ENCODE assay signal across 9 mouse cellular contexts in the genomic region with DNA sequence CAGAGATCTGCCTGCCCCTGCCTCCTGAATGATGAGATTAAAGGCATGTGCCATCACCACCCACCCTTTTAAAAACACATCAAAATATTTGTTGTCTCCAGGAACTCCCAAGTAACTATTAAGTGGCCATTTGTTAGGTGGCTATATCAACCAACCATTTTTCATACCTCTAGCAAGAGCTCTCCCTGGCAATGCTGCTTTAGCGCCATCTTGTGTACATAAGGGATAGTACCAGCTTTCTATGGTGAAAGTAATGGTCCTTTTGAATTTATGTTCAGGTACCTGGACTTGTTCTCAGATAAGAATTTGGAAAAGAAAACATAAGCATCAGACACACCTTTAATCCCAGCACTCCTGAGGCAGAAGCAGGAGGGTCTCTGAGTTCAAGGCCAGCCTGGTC. TPM values are rescaled to one million over a fixed set of nuclear protein-coding genes. Genes with fewer than 3 reads are reported as not detected.
DNase-seq lines count a peak whose midpoint lies in the region; ATAC-seq and TF ChIP-seq lines count a peak whose summit lies in the region.
"Had no signal": no experiment of that assay in that cellular context is flagged by ENCODE, and none has a peak within 500 bp of the region (broad histone marks: within the 10 kb centered on the region; RNA-seq: fewer than 3 reads in every experiment).

No protein-coding gene starts in this region.

- no peak overlapping the region for H3K4me3 ChIP-seq in intestine, postnatal 0 days (ENCODE audit: low read depth, low read length)
- H3K4me3 ChIP-seq in intestine, embryonic 15.5 days (replicated peaks): no peak overlapping the region
- H3K4me3 ChIP-seq in ES-E14 (ENCODE audit: insufficient read depth in 1 of 2, low read depth in 1 of 2, low read length in 2 of 2, poor library complexity in 1 of 2, severe bottlenecking in 1 of 2): no peak overlapping the region

- DNase-seq in B cell, adult 2 months: peak; percentile 55 to 59
- DNase-seq in ES-E14 (ENCODE audit: low read depth, low spot score): no peak
- DNase-seq in embryo, embryonic 10 days (ENCODE audit: low spot score): peak; percentile 85
- DNase-seq in layer of hippocampus, postnatal 14 days (ENCODE audit: low spot score in 2 of 2): peak; percentile 28 to 75
- peak; percentile 40 for DNase-seq in thymus, postnatal 25 days
- DNase-seq in gastrocnemius, postnatal 4 days (ENCODE audit: low spot score in 2 of 2): no peak

- no peaks in the 10 kb centered on the region for H3K36me3 ChIP-seq in intestine, postnatal 0 days (ENCODE audit: control insufficient read depth, insufficient read depth)
- no peaks in the 10 kb centered on the region for H3K36me3 ChIP-seq in intestine, embryonic 15.5 days
- no peaks in the 10 kb centered on the region for H3K36me3 ChIP-seq in ES-E14 (ENCODE audit: control insufficient read depth, insufficient read depth, low read length, poor library complexity, severe bottlenecking)

- H3K27me3 ChIP-seq in intestine, postnatal 0 days (replicated peaks; ENCODE audit: control insufficient read depth, insufficient read depth, low read length): no peaks in the 10 kb centered on the region
- no peaks in the 10 kb centered on the region for H3K27me3 ChIP-seq in intestine, embryonic 15.5 days (replicated peaks)

- TF ChIP-seq CTCF in intestine, postnatal 0 days (IDR thresholded peaks at IDR 0.05; ENCODE audit: low read depth): peak; percentile 98

- ATAC-seq in intestine, postnatal 0 days: no peak
- no peak for ATAC-seq in intestine, embryonic 15.5 days

- H3K4me2 ChIP-seq in intestine, postnatal 0 days (replicated peaks; ENCODE audit: low read depth): no peak overlapping the region
- H3K4me2 ChIP-seq in intestine, embryonic 15.5 days (replicated peaks): no peak overlapping the region

- 0% methylated on average over 1 of the region's 1 CpGs for WGBS in intestine, postnatal 0 days
- 4% methylated on average over 1 of the region's 1 CpGs for WGBS in intestine, embryonic 15.5 days

- H3K4me1 ChIP-seq in intestine, postnatal 0 days (replicated peaks; ENCODE audit: control insufficient read depth, insufficient read depth, low read length): no peaks in the 10 kb centered on the region
- H3K4me1 ChIP-seq in intestine, embryonic 15.5 days (replicated peaks): no peaks in the 10 kb centered on the region
- peaks cover 4 to 30% of the 10 kb centered on the region in 2 experiments; a peak in 3 of 4 replicates for H3K4me1 ChIP-seq in ES-E14 (ENCODE audit: control insufficient read depth in 2 of 2, insufficient read depth in 2 of 2, low read length in 2 of 2, poor library complexity in 1 of 2)

- in situ Hi-C loops in ES-E14 (cut with MboI; ENCODE audit: low sequenced_read_pairs in 2 of 2, unreplicated experiment in 2 of 2): no loop called here

- no peaks in the 10 kb centered on the region for H3K9me3 ChIP-seq in intestine, postnatal 0 days (ENCODE audit: control insufficient read depth)
- no peaks in the 10 kb centered on the region for H3K9me3 ChIP-seq in intestine, embryonic 15.5 days
- no peaks in the 10 kb centered on the region for H3K9me3 ChIP-seq in ES-E14 (ENCODE audit: control insufficient read depth, insufficient read depth, low read depth, low read length)

- no peak overlapping the region for H3K27ac ChIP-seq in intestine, postnatal 0 days (ENCODE audit: low read depth, low read length)
- H3K27ac ChIP-seq in intestine, embryonic 15.5 days: no peak overlapping the region
- H3K27ac ChIP-seq in ES-E14 (ENCODE audit: insufficient read depth, low read depth, low read length, poor library complexity, severe bottlenecking): no peak overlapping the region

- no peak overlapping the region for H3K9ac ChIP-seq in intestine, postnatal 0 days (ENCODE audit: low read depth, low read length)
- H3K9ac ChIP-seq in intestine, embryonic 15.5 days: no peak overlapping the region
- H3K9ac ChIP-seq in ES-E14 (ENCODE audit: insufficient read depth, low read depth, low read length, poor library complexity, severe bottlenecking): no peak overlapping the region

TF ChIP-seq in ES-E14, 5 proteins besides CTCF, POLR2A, EP300 and RAD21:
- TF ChIP-seq ZC3H11A (IDR thresholded peaks at IDR 0.05; ENCODE audit: borderline replicate concordance, low read depth, low read length) (peak; percentile 93), HCFC1 (IDR thresholded peaks at IDR 0.05; ENCODE audit: borderline replicate concordance, insufficient read depth, low read length) (no peak)

RNA-seq across cellular contexts. Expression of gene Khdc3, which starts 9.9 kb away (rescaled TPM):
- polyA plus RNA-seq in intestine, postnatal 0 days (2015; fragmentation: Nextera tagmentation; extraction: Ambion mirVana): 0.16 TPM in 1 of 2 replicates, not detected in the other
- polyA plus RNA-seq in intestine, embryonic 15.5 days (2015; fragmentation: Nextera tagmentation; extraction: Ambion mirVana): not detected in 2 replicates
- 19.9 and 48.1 TPM in 2 replicates for total RNA-seq in ES-E14 (2012; rRNA removed)
- total RNA-seq in layer of hippocampus, postnatal 14 days (2021): 1 to 10 TPM; 3.0 to 3.9 TPM
- total RNA-seq in gastrocnemius, postnatal 4 days (2021): not detected

RNA-seq across cellular contexts. Expression of gene Gm20509, which starts 10.5 kb away (rescaled TPM):
- polyA plus RNA-seq in intestine, postnatal 0 days (2015; fragmentation: Nextera tagmentation; extraction: Ambion mirVana): not detected in 2 replicates
- polyA plus RNA-seq in intestine, embryonic 15.5 days (2015; fragmentation: Nextera tagmentation; extraction: Ambion mirVana): 0.14 TPM in 1 of 2 replicates, not detected in the other
- not detected in 2 replicates for total RNA-seq in ES-E14 (2012; rRNA removed)
- under 1 TPM; 0.79 to 0.90 TPM for total RNA-seq in layer of hippocampus, postnatal 14 days (2021)
- not detected for total RNA-seq in gastrocnemius, postnatal 4 days (2021)
- polyA plus RNA-seq: lung, embryonic 16.5 days had no signal

RNA-seq across cellular contexts. Expression of gene Rsl24d1, which starts 21.5 kb away (rescaled TPM):
- polyA plus RNA-seq in intestine, postnatal 0 days (2015; fragmentation: Nextera tagmentation; extraction: Ambion mirVana): 45.0 and 45.3 TPM in 2 replicates
- 94.3 and 108 TPM in 2 replicates for polyA plus RNA-seq in intestine, embryonic 15.5 days (2015; fragmentation: Nextera tagmentation; extraction: Ambion mirVana)
- total RNA-seq in ES-E14 (2012; rRNA removed): 115 and 147 TPM in 2 replicates
- total RNA-seq in layer of hippocampus, postnatal 14 days (2021): 10 to 100 TPM; 60.6 to 64.0 TPM
- total RNA-seq in gastrocnemius, postnatal 4 days (2021): 10 to 100 TPM; 45.3 to 47.6 TPM

RNA-seq across cellular contexts. Expression of gene Rab27a, which starts 47.1 kb away (rescaled TPM):
- 5.7 and 5.8 TPM in 2 replicates for polyA plus RNA-seq in intestine, postnatal 0 days (2015; fragmentation: Nextera tagmentation; extraction: Ambion mirVana)
- polyA plus RNA-seq in intestine, embryonic 15.5 days (2015; fragmentation: Nextera tagmentation; extraction: Ambion mirVana): 7.9 and 9.0 TPM in 2 replicates
- total RNA-seq in ES-E14 (2012; rRNA removed): 4.6 and 7.5 TPM in 2 replicates
- 1 to 10 TPM; 8.3 to 9.1 TPM for total RNA-seq in layer of hippocampus, postnatal 14 days (2021)
- 1 to 10 TPM; 2.5 to 3.1 TPM for total RNA-seq in gastrocnemius, postnatal 4 days (2021)

RNA-seq across cellular contexts. Expression of gene Pigb, which starts 51.6 kb away (rescaled TPM):
- 4.7 and 5.9 TPM in 2 replicates for polyA plus RNA-seq in intestine, postnatal 0 days (2015; fragmentation: Nextera tagmentation; extraction: Ambion mirVana)
- 14.0 and 14.9 TPM in 2 replicates for polyA plus RNA-seq in intestine, embryonic 15.5 days (2015; fragmentation: Nextera tagmentation; extraction: Ambion mirVana)
- 14.9 and 18.0 TPM in 2 replicates for total RNA-seq in ES-E14 (2012; rRNA removed)
- 10 to 100 TPM; 15.3 to 16.4 TPM for total RNA-seq in layer of hippocampus, postnatal 14 days (2021)
- total RNA-seq in gastrocnemius, postnatal 4 days (2021): 1 to 10 TPM; 6.7 to 7.0 TPM

Comparison
In these comparisons a context has a peak if more than half of its experiments do, and no peak if none do; other contexts are left out.
1. DNase-seq: peak in B cell, adult 2 months (2 of 2), embryo, embryonic 10 days (single experiment), layer of hippocampus, postnatal 14 days (2 of 2) and thymus, postnatal 25 days (single experiment); none in ES-E14 (single experiment) and gastrocnemius, postnatal 4 days (0 of 2).